ENCODE assay signal across 16 mouse cellular contexts in the genomic region with DNA sequence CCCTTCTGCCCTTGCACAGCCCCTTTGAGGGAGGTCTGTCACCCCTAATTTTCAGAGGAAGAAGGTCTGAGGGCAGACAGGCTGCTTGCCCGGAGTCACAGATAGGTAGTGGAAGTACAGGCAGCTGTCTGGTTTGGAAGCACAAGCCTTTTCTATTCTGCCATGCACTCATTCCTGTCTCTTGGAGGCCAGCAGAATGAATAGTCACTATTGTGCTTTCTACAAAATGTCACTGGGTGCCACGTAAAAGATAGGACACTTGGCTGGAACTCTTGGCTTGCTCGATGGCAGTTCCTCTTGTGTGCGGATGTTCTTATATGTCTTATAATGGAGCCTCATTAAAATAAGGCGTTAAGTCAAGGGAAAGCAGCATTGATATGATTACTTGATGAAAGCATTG. TPM values are rescaled to one million over a fixed set of nuclear protein-coding genes. Genes with fewer than 3 reads are reported as not detected.
"Had no signal": no experiment of that assay in that cellular context is flagged by ENCODE, and none has a peak within 500 bp of the region (broad histone marks: within the 10 kb centered on the region; RNA-seq: fewer than 3 reads in every experiment).

No protein-coding gene starts in this region.

- H3K9ac ChIP-seq: limb, embryonic 13.5 days; liver, embryonic 12.5 days; lung, embryonic 14.5 days; midbrain, embryonic 12.5 days; neural tube, embryonic 12.5 days had no signal

- H3K27ac ChIP-seq: limb, embryonic 13.5 days; liver, embryonic 12.5 days; macrophage; midbrain, embryonic 12.5 days; neural tube, embryonic 12.5 days had no signal

- H3K4me2 ChIP-seq: limb, embryonic 13.5 days; liver, embryonic 12.5 days; lung, embryonic 14.5 days; midbrain, embryonic 12.5 days; neural tube, embryonic 12.5 days had no signal

- H3K9me3 ChIP-seq: limb, embryonic 13.5 days; liver, embryonic 12.5 days; megakaryocyte, embryonic 14.5 days; midbrain, embryonic 12.5 days; neural tube, embryonic 12.5 days had no signal

- H3K4me3 ChIP-seq: limb, embryonic 13.5 days; liver, embryonic 12.5 days; megakaryocyte, embryonic 14.5 days; midbrain, embryonic 12.5 days; neural tube, embryonic 12.5 days had no signal

- DNase-seq: kidney, postnatal 10 days; kidney, postnatal 4 days; lung, embryonic 14.5 days; lung, postnatal 10 days; retina, postnatal 1 day; right cerebral cortex, postnatal 4 days; spleen, adult 18-20 months; thymus, adult 18-20 months; thymus, postnatal 14 days had no signal

- ATAC-seq: liver, embryonic 12.5 days had no signal

- H3K36me3 ChIP-seq: limb, embryonic 13.5 days; liver, embryonic 12.5 days; midbrain, embryonic 12.5 days; neural tube, embryonic 12.5 days had no signal

- H3K4me1 ChIP-seq: liver, embryonic 12.5 days; megakaryocyte, embryonic 14.5 days; midbrain, embryonic 12.5 days; neural tube, embryonic 12.5 days had no signal

- H3K27me3 ChIP-seq: limb, embryonic 13.5 days; liver, embryonic 12.5 days; megakaryocyte, embryonic 14.5 days; midbrain, embryonic 12.5 days; neural tube, embryonic 12.5 days had no signal

RNA-seq across cellular contexts. Expression of a gene that starts 15.9 kb away (rescaled TPM):
- total RNA-seq: monocyte, adult 5-6 weeks had no signal
- polyA plus RNA-seq: macrophage had no signal
